Mouse (Mus musculus) hindbrain, embryonic 11.5 days (tissue): ENCODE results near the gene Six5. TPM values are rescaled to one million over a fixed set of nuclear protein-coding genes. Genes with fewer than 3 reads are reported as not detected.
A peak's percentile ranks its signal among the peaks of the same experiment; 100 is the strongest.

Experiments used
- ATAC-seq: fragments of 200-750 bp; cut with Nextera tagmentation; 2 replicates; pipeline ENCODE4 v1.8.0; 2017; ENCODE audit warnings: mild to moderate bottlenecking, moderate TSS enrichment, moderate library complexity; ENCODE audit not compliant: low FRiP score
- DNase-seq: peaks from one replicate; pipeline ENCODE4 v3.0.0-alpha.2; 2015; ENCODE audit warnings: low spot score
- H3K27ac ChIP-seq: fragments of 300-500 bp; sonication (generic); 2 replicates; pipeline ENCODE4 v1.5.1; 2014; ENCODE audit warnings: mild to moderate bottlenecking, low read depth, low read length
- H3K27me3 ChIP-seq: fragments of 300-500 bp; sonication (generic); 2 replicates; pipeline ENCODE4 v1.6.1; 2014; ENCODE audit warnings: mild to moderate bottlenecking, low read length, moderate library complexity, mixed read lengths; ENCODE audit not compliant: control insufficient read depth, insufficient read depth
- H3K36me3 ChIP-seq: fragments of 300-500 bp; sonication (generic); 2 replicates; pipeline ENCODE4 v1.6.1; 2014; ENCODE audit warnings: mild to moderate bottlenecking, low read length, moderate library complexity, mixed read lengths; ENCODE audit not compliant: control insufficient read depth, insufficient read depth
- H3K4me1 ChIP-seq: fragments of 300-500 bp; sonication (generic); replicated peaks from 2 replicates; pipeline ENCODE4 v1.6.1; 2014; ENCODE audit warnings: low read length, mixed read lengths; ENCODE audit not compliant: control insufficient read depth, insufficient read depth
- H3K4me2 ChIP-seq: fragments of 300-500 bp; sonication (generic); replicated peaks from 2 replicates; pipeline ENCODE4 v1.6.1; 2014; ENCODE audit warnings: mild to moderate bottlenecking, low read depth, low read length
- H3K4me3 ChIP-seq: fragments of 300-500 bp; sonication (generic); 2 replicates; pipeline ENCODE4 v1.5.1; 2014; ENCODE audit warnings: low read depth, low read length
- H3K9ac ChIP-seq: fragments of 300-500 bp; sonication (generic); 2 replicates; pipeline ENCODE4 v1.6.1; 2014; ENCODE audit warnings: low read depth, low read length
- H3K9me3 ChIP-seq: fragments of 300-500 bp; sonication (generic); 2 replicates; pipeline ENCODE4 v1.6.1; 2016; ENCODE audit warnings: low read length; ENCODE audit not compliant: control insufficient read depth
- WGBS: fragments of 180-500 bp; shearing (Covaris S2); extraction: QIAGEN DNeasy Blood & Tissue Kit; methylation state at CpG from one replicate; pipeline ENCODE4 v1.1.7; 2014; 5-methylcytosine and 5-hydroxymethylcytosine counted together
- polyA plus RNA-seq: library from polyadenylated mRNA; unstranded; fragments of >200 nt; fragmentation: Nextera tagmentation; extraction: Ambion mirVana; gene quantifications from 2 replicates; pipeline ENCODE4 v1.2.1, GENCODE M21; 2014

Six5 gene
- polyA plus RNA-seq, 1 experiment from 2014 or later: 7.2 TPM

- peak; percentile 99 for ATAC-seq
- peak; percentile 97 for DNase-seq
Observed at GRCm38 (mm10) chr7:19131324-19131848, 37.0 kb downstream of the Six5 start.

GRCm38 (mm10) chr7:19136168-19136567, 41.8 kb downstream of the Six5 start:
- no peak overlapping the region for H3K27ac ChIP-seq
- H3K4me2 ChIP-seq: no peak overlapping the region
- 98% methylated on average over 13 of the region's 13 CpGs for WGBS
- H3K9me3 ChIP-seq: no peaks in the 10 kb centered on the region
- 0 out of 2 replicates have a peak, but pooled peaks cover 3% of the 10 kb centered on the region for H3K36me3 ChIP-seq
- H3K4me3 ChIP-seq: no peak overlapping the region
- H3K4me1 ChIP-seq: 0 out of 2 replicates have a peak, but pooled peaks cover 5% of the 10 kb centered on the region
- H3K27me3 ChIP-seq: no peaks in the 10 kb centered on the region
- no peak overlapping the region for H3K9ac ChIP-seq
- no peak for DNase-seq
- ATAC-seq: no peak

More at GRCm38 (mm10) chr7:19131324-19131848, 37.0 kb downstream of the Six5 start:
- no peaks in the 10 kb centered on the region for H3K27me3 ChIP-seq
- H3K27ac ChIP-seq: peak overlapping the region; percentile 81
- peak overlapping the region; percentile 38 for H3K4me3 ChIP-seq
- WGBS: 1% methylated on average over 39 of the region's 39 CpGs
- no peaks in the 10 kb centered on the region for H3K9me3 ChIP-seq
- peak overlapping the region; percentile 63 for H3K4me2 ChIP-seq
- 0 out of 2 replicates have a peak, but pooled peaks cover 5% of the 10 kb centered on the region for H3K4me1 ChIP-seq
- H3K9ac ChIP-seq: peak overlapping the region; percentile 42; the same call in 1 of the 2 replicates
- H3K36me3 ChIP-seq: no peaks in the 10 kb centered on the region

GRCm38 (mm10) chr7:19136673-19137334, 42.4 kb downstream of the Six5 start:
- no peak overlapping the region for H3K27ac ChIP-seq
- WGBS: 94% methylated on average over 38 of the region's 38 CpGs
- 0 out of 2 replicates have a peak, but pooled peaks cover 3% of the 10 kb centered on the region for H3K36me3 ChIP-seq
- H3K9ac ChIP-seq: no peak overlapping the region
- no peaks in the 10 kb centered on the region for H3K9me3 ChIP-seq
- ATAC-seq (no peak), DNase-seq (no peak)
- H3K4me2 ChIP-seq: no peak overlapping the region
- no peaks in the 10 kb centered on the region for H3K27me3 ChIP-seq
- 0 out of 2 replicates have a peak, but pooled peaks cover 2% of the 10 kb centered on the region for H3K4me1 ChIP-seq
- no peak overlapping the region for H3K4me3 ChIP-seq

- H3K27ac ChIP-seq: no peak overlapping the region
- no peak overlapping the region for H3K9ac ChIP-seq
- H3K4me2 ChIP-seq: no peak overlapping the region
- ATAC-seq (no peak), DNase-seq (peak; percentile 65)
- no peak overlapping the region for H3K4me3 ChIP-seq
- H3K4me1 ChIP-seq: no peaks in the 10 kb centered on the region
- 47% methylated on average over 5 of the region's 5 CpGs for WGBS
- H3K27me3 ChIP-seq: no peaks in the 10 kb centered on the region
- no peaks in the 10 kb centered on the region for H3K9me3 ChIP-seq
- H3K36me3 ChIP-seq: 0 out of 2 replicates have a peak, but pooled peaks cover 3% of the 10 kb centered on the region
Observed at GRCm38 (mm10) chr7:19137380-19137779, 43.0 kb downstream of the Six5 start.

GRCm38 (mm10) chr7:19146793-19147192, 52.4 kb downstream of the Six5 start:
- 85% methylated on average over 10 of the region's 10 CpGs for WGBS
- Histone ChIP-seq H3K4me3 (no peak overlapping the region), H3K36me3 (no peaks in the 10 kb centered on the region), H3K27me3 (no peaks in the 10 kb centered on the region), H3K4me1 (peaks cover 6% of the 10 kb centered on the region; the same call in 1 of the 2 replicates), H3K4me2 (no peak overlapping the region), H3K27ac (no peak overlapping the region), H3K9me3 (no peaks in the 10 kb centered on the region), H3K9ac (no peak overlapping the region)
- ATAC-seq: no peak
- no peak for DNase-seq

GRCm38 (mm10) chr7:19147497-19148045, 53.2 kb downstream of the Six5 start:
- Histone ChIP-seq H3K27ac (no peak overlapping the region), H3K36me3 (no peaks in the 10 kb centered on the region), H3K4me1 (peaks cover 6% of the 10 kb centered on the region; the same call in 1 of the 2 replicates), H3K4me2 (peak overlapping the region; percentile 84; the same call in 1 of the 2 replicates), H3K9me3 (no peaks in the 10 kb centered on the region), H3K4me3 (no peak overlapping the region), H3K27me3 (no peaks in the 10 kb centered on the region), H3K9ac (no peak overlapping the region)
- ATAC-seq (no peak), DNase-seq (peak; percentile 13)
- WGBS: 52% methylated on average over 6 of the region's 6 CpGs

Other genes starting within 250 kb of the Six5 start
- 2.8 and 2.9 TPM in 2 replicates for gene Pglyrp1, start 223.3 kb upstream of the Six5 start, polyA plus RNA-seq
- gene Ccdc61, start 184.2 kb upstream of the Six5 start, polyA plus RNA-seq: 22.9 and 27.3 TPM in 2 replicates
- 12.7 and 18.0 TPM in 2 replicates for gene Nova2, start 168.7 kb upstream of the Six5 start, polyA plus RNA-seq
- gene Nanos2, start 107.2 kb upstream of the Six5 start, polyA plus RNA-seq: 0.46 TPM in 1 of 2 replicates, not detected in the other
- gene Mypop, start 103.3 kb upstream of the Six5 start, polyA plus RNA-seq: 4.6 TPM in 2 replicates
- 25.2 and 26.0 TPM in 2 replicates for gene Irf2bp1, start 90.5 kb upstream of the Six5 start, polyA plus RNA-seq
- gene Foxa3, start 71.1 kb upstream of the Six5 start, polyA plus RNA-seq: not detected in 2 replicates
- 29.4 and 30.5 TPM in 2 replicates for gene Sympk, start 70.2 kb upstream of the Six5 start, polyA plus RNA-seq
- not detected in 2 replicates for gene Rsph6a, start 39.9 kb upstream of the Six5 start, polyA plus RNA-seq
- gene Dmwd, start 18.4 kb upstream of the Six5 start, polyA plus RNA-seq: 18.3 and 20.2 TPM in 2 replicates
- gene Dmpk, start 10.7 kb upstream of the Six5 start, polyA plus RNA-seq: 10.3 and 12.2 TPM in 2 replicates
- gene Gm4969, start 23.8 kb downstream of the Six5 start, polyA plus RNA-seq: 1.0 and 1.4 TPM in 2 replicates
- 8.7 and 8.8 TPM in 2 replicates for gene Fbxo46, start 25.3 kb downstream of the Six5 start, polyA plus RNA-seq
- gene Qpctl, start 54.7 kb downstream of the Six5 start, polyA plus RNA-seq: 11.7 and 12.0 TPM in 2 replicates
- 143 and 149 TPM in 2 replicates for gene Snrpd2, start 55.1 kb downstream of the Six5 start, polyA plus RNA-seq
- 0.89 and 1.7 TPM in 2 replicates for gene Gipr, start 71.5 kb downstream of the Six5 start, polyA plus RNA-seq
- 1.4 and 2.0 TPM in 2 replicates for gene Eml2, start 81.8 kb downstream of the Six5 start, polyA plus RNA-seq
- 1.6 and 2.6 TPM in 2 replicates for gene Gpr4, start 117.9 kb downstream of the Six5 start, polyA plus RNA-seq
- gene Opa3, start 133.7 kb downstream of the Six5 start, polyA plus RNA-seq: 42.2 and 42.4 TPM in 2 replicates
- gene Vasp, start 177.2 kb downstream of the Six5 start, polyA plus RNA-seq: 29.2 and 50.2 TPM in 2 replicates
- gene Ppm1n, start 185.5 kb downstream of the Six5 start, polyA plus RNA-seq: 0.18 TPM in 1 of 2 replicates, not detected in the other
- 49.6 and 52.1 TPM in 2 replicates for gene Rtn2, start 188.0 kb downstream of the Six5 start, polyA plus RNA-seq
- gene Fosb, start 215.5 kb downstream of the Six5 start, polyA plus RNA-seq: not detected in 2 replicates